Mouse (Mus musculus) hindbrain, embryonic 14.5 days (tissue): Measurements from ENCODE around the gene Gm44502. TPM values are rescaled to one million over a fixed set of nuclear protein-coding genes. Genes with fewer than 3 reads are reported as not detected.
A peak's percentile ranks its signal among the peaks of the same experiment; 100 is the strongest.

Experiments used
- ATAC-seq: fragments of 200-750 bp; cut with Nextera tagmentation; 2 replicates; pipeline ENCODE4 v1.8.0; 2017; ENCODE audit warnings: moderate number of reproducible peaks, mild to moderate bottlenecking, moderate TSS enrichment, moderate library complexity; ENCODE audit not compliant: low FRiP score
- DNase-seq: peaks from one replicate; pipeline ENCODE4 v3.0.0-alpha.2; 2015; ENCODE audit warnings: low spot score
- H3K27ac ChIP-seq: fragments of 300-500 bp; sonication (generic); 2 replicates; pipeline ENCODE4 v1.5.1; 2014; ENCODE audit warnings: mild to moderate bottlenecking, moderate library complexity
- H3K27me3 ChIP-seq: fragments of 300-500 bp; sonication (generic); 2 replicates; pipeline ENCODE4 v1.6.1; 2014; ENCODE audit warnings: mild to moderate bottlenecking, low read length, mixed read lengths; ENCODE audit not compliant: control insufficient read depth, insufficient read depth
- H3K36me3 ChIP-seq: fragments of 300-500 bp; sonication (generic); replicated peaks from 2 replicates; pipeline ENCODE4 v1.6.1; 2014; ENCODE audit not compliant: control insufficient read depth, insufficient read depth
- H3K4me1 ChIP-seq: fragments of 300-500 bp; sonication (generic); replicated peaks from 2 replicates; pipeline ENCODE4 v1.6.1; 2014; ENCODE audit warnings: antibody characterized with exemption, low read length, mixed read lengths; ENCODE audit not compliant: control insufficient read depth, insufficient read depth
- H3K4me2 ChIP-seq: fragments of 300-500 bp; sonication (generic); replicated peaks from 2 replicates; pipeline ENCODE4 v1.6.1; 2014; ENCODE audit warnings: mild to moderate bottlenecking, moderate library complexity
- H3K4me3 ChIP-seq: fragments of 300-500 bp; sonication (generic); replicated peaks from 2 replicates; pipeline ENCODE4 v1.5.1; 2014; ENCODE audit warnings: mild to moderate bottlenecking, low read length
- H3K9ac ChIP-seq: fragments of 300-500 bp; sonication (generic); 2 replicates; pipeline ENCODE4 v1.6.1; 2014
- H3K9me3 ChIP-seq: fragments of 300-500 bp; sonication (generic); 2 replicates; pipeline ENCODE4 v1.6.1; 2016; ENCODE audit warnings: low read length; ENCODE audit not compliant: control insufficient read depth
- WGBS: fragments of 180-500 bp; shearing (Covaris S2); extraction: QIAGEN DNeasy Blood & Tissue Kit; methylation state at CpG from one replicate; pipeline ENCODE4 v1.1.7; 2014; 5-methylcytosine and 5-hydroxymethylcytosine counted together
- polyA plus RNA-seq: library from polyadenylated mRNA; unstranded; fragments of >200 nt; fragmentation: Nextera tagmentation; extraction: Ambion mirVana; gene quantifications from 2 replicates; pipeline ENCODE4 v1.2.1, GENCODE M21; 2014

The Gm44502 gene
- polyA plus RNA-seq, result not detected in 2 replicates

- ATAC-seq, result peak; percentile 94
- no peaks in the 10 kb centered on the region for H3K27me3 ChIP-seq
- WGBS, result under 1% methylated on average over 70 of the region's 70 CpGs
Observed at GRCm38 (mm10) chr15:89429352-89430221, at the start of gene Gm44502, which contains the start of the genes C730034F03Rik and Chkb. Gm44502 (minus strand) TSS chr15:89429696. C730034F03Rik (plus strand) TSS chr15:89429589. Chkb (minus strand) TSS chr15:89429908.

GRCm38 (mm10) chr15:89478622-89479021 is 49.1 kb upstream of the Gm44502 start:
- Histone ChIP-seq H3K4me1 (peaks cover 21% of the 10 kb centered on the region), H3K9me3 (no peaks in the 10 kb centered on the region), H3K9ac (no peak overlapping the region), H3K4me3 (no peak overlapping the region), H3K27me3 (no peaks in the 10 kb centered on the region), H3K4me2 (no peak overlapping the region), H3K27ac (no peak overlapping the region), H3K36me3 (no peaks in the 10 kb centered on the region)
- no peak for ATAC-seq
- WGBS, result 87% methylated on average over 3 of the region's 3 CpGs
- DNase-seq, result no peak

More at GRCm38 (mm10) chr15:89429352-89430221, at the start of gene Gm44502, which contains the start of the genes C730034F03Rik and Chkb:
- peak within 1 kb of the TSS; percentile 94 for H3K27ac ChIP-seq
- peaks cover 9% of the 10 kb centered on the region for H3K4me1 ChIP-seq
- H3K9ac ChIP-seq, result peak within 1 kb of the TSS; percentile 70
- H3K4me3 ChIP-seq, result peak within 1 kb of the TSS; percentile 59
- peak; percentile 93 for DNase-seq
- H3K9me3 ChIP-seq, result no peaks in the 10 kb centered on the region
- peak within 1 kb of the TSS; percentile 84 for H3K4me2 ChIP-seq
- H3K36me3 ChIP-seq, result peaks cover 27% of the 10 kb centered on the region

GRCm38 (mm10) chr15:89477806-89478205 is 48.3 kb upstream of the Gm44502 start:
- 39% methylated on average over 8 of the region's 8 CpGs for WGBS
- H3K9me3 ChIP-seq, result no peaks in the 10 kb centered on the region
- H3K27ac ChIP-seq, result no peak overlapping the region
- H3K4me3 ChIP-seq, result no peak overlapping the region
- peaks cover 21% of the 10 kb centered on the region for H3K4me1 ChIP-seq
- no peaks in the 10 kb centered on the region for H3K27me3 ChIP-seq
- no peaks in the 10 kb centered on the region for H3K36me3 ChIP-seq
- H3K4me2 ChIP-seq, result no peak overlapping the region
- no peak overlapping the region for H3K9ac ChIP-seq
- no peak for DNase-seq
- ATAC-seq, result no peak

GRCm38 (mm10) chr15:89477091-89477491 is 47.6 kb upstream of the Gm44502 start, which contains the start of gene Arsa:
Arsa (minus strand) TSS chr15:89477425.
- H3K4me1 ChIP-seq, result peaks cover 21% of the 10 kb centered on the region
- 34% methylated on average over 9 of the region's 9 CpGs for WGBS
- H3K27ac ChIP-seq, result peak within 1 kb of the TSS; percentile 83
- H3K9ac ChIP-seq, result peak within 1 kb of the TSS; percentile 61
- H3K27me3 ChIP-seq, result no peaks in the 10 kb centered on the region
- H3K9me3 ChIP-seq, result no peaks in the 10 kb centered on the region
- ATAC-seq, result no peak
- H3K4me3 ChIP-seq, result peak within 1 kb of the TSS; percentile 62
- no peak for DNase-seq
- no peaks in the 10 kb centered on the region for H3K36me3 ChIP-seq
- peak within 1 kb of the TSS; percentile 81 for H3K4me2 ChIP-seq

- Histone ChIP-seq H3K36me3 (no peaks in the 10 kb centered on the region), H3K4me2 (peak overlapping the region; percentile 81), H3K4me3 (peak overlapping the region; percentile 62), H3K27ac (peak overlapping the region; percentile 83), H3K9ac (peak overlapping the region; percentile 61), H3K27me3 (no peaks in the 10 kb centered on the region), H3K4me1 (peaks cover 21% of the 10 kb centered on the region), H3K9me3 (no peaks in the 10 kb centered on the region)
- DNase-seq, result peak; percentile 65
- ATAC-seq, result no peak; the same call in 1 of the 2 replicates
- 8% methylated on average over 5 of the region's 5 CpGs for WGBS
Observed at GRCm38 (mm10) chr15:89476475-89476815, 46.9 kb upstream of the Gm44502 start.

- ATAC-seq (peak; percentile 96), DNase-seq (peak; percentile 86)
- Histone ChIP-seq H3K9ac (peak overlapping the region; percentile 61), H3K4me1 (peaks cover 21% of the 10 kb centered on the region), H3K4me3 (peak overlapping the region; percentile 62), H3K4me2 (peak overlapping the region; percentile 81), H3K36me3 (no peaks in the 10 kb centered on the region), H3K27me3 (no peaks in the 10 kb centered on the region), H3K9me3 (no peaks in the 10 kb centered on the region), H3K27ac (peak overlapping the region; percentile 83)
- 8% methylated on average over 44 of the region's 44 CpGs for WGBS
Observed at GRCm38 (mm10) chr15:89475611-89476474, 46.3 kb upstream of the Gm44502 start.

- H3K4me2 ChIP-seq, result peak overlapping the region; percentile 81
- ATAC-seq, result no peak
- H3K27ac ChIP-seq, result no peak overlapping the region
- DNase-seq, result no peak
- H3K36me3 ChIP-seq, result no peaks in the 10 kb centered on the region
- no peaks in the 10 kb centered on the region for H3K27me3 ChIP-seq
- no peaks in the 10 kb centered on the region for H3K9me3 ChIP-seq
- WGBS, result 84% methylated on average over 7 of the region's 7 CpGs
- peak overlapping the region; percentile 62 for H3K4me3 ChIP-seq
- H3K9ac ChIP-seq, result peak overlapping the region; percentile 61
- H3K4me1 ChIP-seq, result peaks cover 21% of the 10 kb centered on the region
Observed at GRCm38 (mm10) chr15:89475293-89475600, 45.8 kb upstream of the Gm44502 start.

GRCm38 (mm10) chr15:89474596-89475292 is 45.2 kb upstream of the Gm44502 start:
- peak overlapping the region; percentile 81 for H3K4me2 ChIP-seq
- no peaks in the 10 kb centered on the region for H3K36me3 ChIP-seq
- WGBS, result 91% methylated on average over 19 of the region's 19 CpGs
- no peaks in the 10 kb centered on the region for H3K9me3 ChIP-seq
- peaks cover 21% of the 10 kb centered on the region for H3K4me1 ChIP-seq
- ATAC-seq, result no peak
- no peaks in the 10 kb centered on the region for H3K27me3 ChIP-seq
- no peak overlapping the region for H3K4me3 ChIP-seq
- H3K27ac ChIP-seq, result no peak overlapping the region
- DNase-seq, result no peak
- no peak overlapping the region for H3K9ac ChIP-seq
